Mouse (Mus musculus): ENCODE measurements around the gene Olfr344.

Gene Olfr344

DNA sequence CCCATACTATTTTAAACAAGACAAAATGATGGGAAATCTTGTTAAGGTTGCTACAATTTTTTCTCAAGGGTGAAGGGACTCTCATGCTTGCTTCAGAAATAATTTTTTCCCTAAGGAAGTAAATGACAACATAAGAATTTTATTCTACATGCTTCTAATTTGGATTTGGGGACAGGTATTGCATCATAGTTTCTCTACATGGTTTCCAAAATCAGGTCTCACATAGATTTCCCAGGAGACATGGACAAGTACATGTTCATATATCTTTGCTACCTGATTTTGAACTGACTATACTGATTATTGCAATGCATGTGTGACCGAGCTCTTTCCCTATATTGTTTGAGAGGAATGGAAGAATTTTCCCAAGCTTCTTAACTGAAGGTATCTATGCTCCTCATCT, at the start of gene Olfr344:
Gene Olfr344, plus strand, starts transcription at position 301 of the 400 bp plus-strand sequence.
- DNase-seq (ENCODE audit: low read depth, low spot score) = no peak

DNA sequence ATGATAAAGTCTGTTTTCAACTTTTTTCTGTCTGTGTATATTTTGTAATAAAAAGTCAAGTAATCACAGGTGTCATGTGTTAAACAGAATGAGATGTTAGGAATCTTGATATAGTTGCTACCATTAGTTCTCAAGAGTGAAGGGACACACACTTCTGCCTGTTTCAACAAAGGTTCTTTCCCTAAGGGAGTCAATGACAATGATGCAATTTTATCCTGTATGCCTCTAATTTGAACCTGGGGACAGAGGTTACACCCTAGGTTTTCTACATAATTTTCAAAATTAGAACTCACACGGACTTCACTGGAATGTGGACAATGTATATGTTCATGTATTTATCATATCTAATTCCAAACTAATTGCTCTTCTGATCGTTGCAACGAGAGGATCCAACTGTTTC, 41.8 kb upstream of the Olfr344 start, which contains the start of gene Olfr342:
Gene Olfr342, plus strand, starts transcription at position 301 of the 400 bp plus-strand sequence.
- DNase-seq (ENCODE audit: low read depth, low spot score) = no peak

DNA sequence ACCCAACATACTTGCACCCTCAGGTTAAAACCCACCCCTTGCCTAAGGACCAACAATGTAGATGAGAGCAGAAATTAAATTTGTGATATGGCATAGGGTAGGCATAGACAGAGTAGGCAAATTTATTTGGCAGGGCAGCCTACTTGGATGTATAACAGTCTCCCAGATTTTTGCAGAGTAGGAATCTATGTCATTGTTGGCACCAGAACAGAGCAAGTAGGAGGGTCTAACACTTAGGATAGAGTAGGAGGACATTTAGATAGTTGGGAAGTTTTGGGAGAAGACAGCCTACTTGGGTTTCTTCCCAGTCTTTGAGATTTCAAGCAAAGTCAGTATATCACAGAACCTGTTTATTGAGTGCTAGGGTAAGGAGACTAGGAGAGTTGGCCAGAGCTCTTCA, 1.3 kb upstream of the Olfr344 start:
- DNase-seq (ENCODE audit: low read depth, low spot score) = no peak

DNA sequence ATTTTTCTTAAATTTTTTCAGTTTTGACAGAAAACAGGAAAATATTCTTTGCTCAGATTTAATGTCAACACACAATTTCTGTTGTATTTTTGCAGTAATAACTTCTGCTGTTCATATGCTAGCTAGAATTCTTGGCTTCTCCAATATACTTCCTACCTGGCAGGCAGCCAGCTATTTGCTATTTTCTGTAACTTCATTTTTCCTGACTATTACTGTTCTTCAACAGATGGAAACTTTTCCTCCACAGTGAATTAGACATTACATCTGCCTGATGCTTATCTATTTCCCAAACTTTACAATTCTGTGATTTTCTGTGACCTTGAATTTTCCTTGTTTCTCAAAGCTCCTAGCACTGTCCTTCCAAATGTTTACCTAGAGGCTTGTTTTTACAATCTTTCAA, 560 bp downstream of the Olfr344 start:
- DNase-seq (ENCODE audit: low read depth, low spot score) = no peak

DNA sequence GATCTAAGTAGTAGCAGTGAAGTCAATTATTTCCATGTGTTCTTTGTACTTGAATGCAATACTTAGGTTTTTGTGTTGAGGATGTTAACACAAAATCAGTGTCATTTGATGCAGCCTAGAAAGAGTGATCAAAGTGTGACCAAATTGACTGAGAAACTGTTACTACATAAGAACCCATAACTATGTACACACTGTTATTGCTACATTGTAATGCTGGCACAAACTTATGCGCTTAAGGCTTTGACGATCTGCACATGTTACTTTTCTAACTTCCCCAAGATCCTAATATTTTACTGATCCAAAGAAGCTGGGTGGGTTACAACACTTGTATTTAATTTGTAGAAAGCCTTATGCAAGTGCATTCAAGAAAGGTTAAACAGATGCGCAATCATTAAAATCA, 1.4 kb downstream of the Olfr344 start:
- DNase-seq (ENCODE audit: low read depth, low spot score) = no peak

All from mesoderm, embryonic 11.5 days (tissue).